Mouse (Mus musculus) lung, embryonic 15.5 days (tissue): ENCODE data around the gene Cyp4f14. TPM values are rescaled to one million over a fixed set of nuclear protein-coding genes. Genes with fewer than 3 reads are reported as not detected.
A peak's percentile ranks its signal among the peaks of the same experiment; 100 is the strongest.

ENCODE experiments used
- ATAC-seq: fragments of 200-750 bp; cut with Nextera tagmentation; 2 replicates; pipeline ENCODE4 v1.8.0; 2017; ENCODE audit warnings: moderate number of reproducible peaks, borderline replicate concordance; ENCODE audit not compliant: low FRiP score, low TSS enrichment; ENCODE audit errors: extremely low read depth
- H3K27ac ChIP-seq: fragments of 300-500 bp; sonication (generic); 2 replicates; pipeline ENCODE4 v1.5.1; 2015; ENCODE audit warnings: moderate library complexity, mild to moderate bottlenecking, inconsistent platforms
- H3K27me3 ChIP-seq: fragments of 300-500 bp; sonication (generic); 2 replicates; pipeline ENCODE4 v1.6.1; 2015; ENCODE audit warnings: inconsistent platforms
- H3K36me3 ChIP-seq: fragments of 300-500 bp; sonication (generic); 2 replicates; pipeline ENCODE4 v1.6.1; 2015; ENCODE audit warnings: inconsistent platforms
- H3K4me1 ChIP-seq: fragments of 300-500 bp; sonication (generic); 2 replicates; pipeline ENCODE4 v1.6.1; 2015; ENCODE audit warnings: inconsistent platforms
- H3K4me2 ChIP-seq: fragments of 300-500 bp; sonication (generic); 2 replicates; pipeline ENCODE4 v1.6.1; 2015; ENCODE audit warnings: inconsistent platforms, mild to moderate bottlenecking, moderate library complexity
- H3K4me3 ChIP-seq: fragments of 300-500 bp; sonication (generic); 2 replicates; pipeline ENCODE4 v1.5.1; 2015; ENCODE audit warnings: mild to moderate bottlenecking, inconsistent platforms
- H3K9ac ChIP-seq: fragments of 300-500 bp; sonication (generic); 2 replicates; pipeline ENCODE4 v1.6.1; 2015; ENCODE audit warnings: inconsistent platforms
- H3K9me3 ChIP-seq: fragments of 300-500 bp; sonication (generic); 2 replicates; pipeline ENCODE4 v1.6.1; 2016; ENCODE audit warnings: inconsistent platforms
- WGBS: fragments of 180-500 bp; shearing (Covaris S2); methylation state at CpG from one replicate; pipeline ENCODE4 v1.1.7; 2015; 5-methylcytosine and 5-hydroxymethylcytosine counted together
- polyA plus RNA-seq: library from polyadenylated mRNA; unstranded; fragments of >200 nt; fragmentation: Nextera tagmentation; extraction: Ambion mirVana; gene quantifications from 2 replicates; pipeline ENCODE4 v1.2.1, GENCODE M21; 2015

Cyp4f14 gene
- polyA plus RNA-seq, 1 experiment from 2014 or later: not detected

GRCm38 (mm10) chr17:32924658-32925312 is 7.6 kb upstream of the Cyp4f14 start:
- Histone ChIP-seq H3K4me3 (peak overlapping the region; percentile 52), H3K9me3 (no peaks in the 10 kb centered on the region; the same call in 1 of the 2 replicates), H3K27ac (no peak overlapping the region), H3K4me2 (peak overlapping the region; percentile 93), H3K36me3 (no peaks in the 10 kb centered on the region), H3K9ac (peak overlapping the region; percentile 54), H3K4me1 (0 out of 2 replicates have a peak, but pooled peaks cover 3% of the 10 kb centered on the region), H3K27me3 (no peaks in the 10 kb centered on the region)
- ATAC-seq: peak; percentile 84
- 13% methylated on average over 32 of the region's 32 CpGs for WGBS

DNA sequence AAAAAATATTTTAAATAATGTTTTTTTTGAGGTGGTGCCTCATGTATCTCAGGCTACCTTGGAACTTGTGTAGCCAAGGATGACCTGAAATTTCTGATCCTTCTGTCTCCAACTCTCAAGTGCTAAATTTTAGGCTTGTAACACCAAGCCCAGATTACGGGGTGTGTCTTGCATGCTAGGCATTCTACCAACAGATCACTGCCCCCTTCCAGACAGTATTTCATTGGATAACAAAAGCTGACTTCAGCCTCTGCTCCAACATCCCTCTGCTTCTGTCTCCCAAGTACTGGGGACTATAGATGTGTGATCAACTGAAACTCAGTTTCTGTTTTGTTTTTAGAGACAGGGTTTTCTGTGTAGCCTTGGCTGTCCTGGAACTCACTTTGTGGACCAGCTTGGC is 6.5 kb upstream of the Cyp4f14 start:
- 96% methylated on average over 1 of the region's 1 CpGs for WGBS
- no peaks in the 10 kb centered on the region; the same call in 1 of the 2 replicates for H3K9me3 ChIP-seq
- no peak overlapping the region for H3K4me2 ChIP-seq
- no peak overlapping the region for H3K9ac ChIP-seq
- H3K36me3 ChIP-seq: no peaks in the 10 kb centered on the region
- no peak overlapping the region for H3K4me3 ChIP-seq
- 0 out of 2 replicates have a peak, but pooled peaks cover 3% of the 10 kb centered on the region for H3K4me1 ChIP-seq
- no peak for ATAC-seq
- H3K27me3 ChIP-seq: no peaks in the 10 kb centered on the region
- H3K27ac ChIP-seq: no peak overlapping the region

- Histone ChIP-seq H3K36me3 (no peaks in the 10 kb centered on the region), H3K9me3 (no peaks in the 10 kb centered on the region; the same call in 1 of the 2 replicates), H3K9ac (no peak overlapping the region), H3K4me3 (no peak overlapping the region), H3K4me2 (no peak overlapping the region), H3K27ac (no peak overlapping the region), H3K27me3 (no peaks in the 10 kb centered on the region), H3K4me1 (no peaks in the 10 kb centered on the region)
- no peak for ATAC-seq
- 74% methylated on average over 2 of the region's 2 CpGs for WGBS
These were observed 2.0 kb upstream of the Cyp4f14 start for GRCm38 (mm10) chr17:32919123-32919522.

DNA sequence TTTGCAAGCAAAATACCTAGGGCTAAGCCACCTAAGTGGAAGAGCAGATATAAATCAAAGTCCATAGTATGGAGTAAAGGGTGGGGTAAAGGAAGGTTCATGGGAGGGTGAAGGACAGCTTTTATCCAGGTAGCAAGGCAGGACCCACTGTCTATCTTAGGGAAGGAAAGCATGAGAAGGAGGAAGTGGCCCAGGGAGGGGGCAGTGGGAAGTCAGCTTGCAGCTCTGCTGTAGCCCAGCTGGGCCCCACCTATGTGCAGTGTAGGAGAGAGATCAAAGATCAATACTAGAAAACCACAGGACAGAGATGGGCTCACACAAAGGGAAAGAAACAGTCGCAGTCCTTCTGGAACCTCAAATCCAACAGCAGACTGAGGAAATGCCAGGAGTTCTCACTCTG is 1.1 kb downstream of the Cyp4f14 start:
- Histone ChIP-seq H3K4me1 (no peaks in the 10 kb centered on the region), H3K27ac (no peak overlapping the region), H3K27me3 (no peaks in the 10 kb centered on the region), H3K9ac (no peak overlapping the region), H3K4me3 (no peak overlapping the region), H3K4me2 (no peak overlapping the region), H3K36me3 (no peaks in the 10 kb centered on the region), H3K9me3 (no peaks in the 10 kb centered on the region; the same call in 1 of the 2 replicates)
- WGBS: 84% methylated on average over 1 of the region's 1 CpGs
- ATAC-seq: no peak

DNA sequence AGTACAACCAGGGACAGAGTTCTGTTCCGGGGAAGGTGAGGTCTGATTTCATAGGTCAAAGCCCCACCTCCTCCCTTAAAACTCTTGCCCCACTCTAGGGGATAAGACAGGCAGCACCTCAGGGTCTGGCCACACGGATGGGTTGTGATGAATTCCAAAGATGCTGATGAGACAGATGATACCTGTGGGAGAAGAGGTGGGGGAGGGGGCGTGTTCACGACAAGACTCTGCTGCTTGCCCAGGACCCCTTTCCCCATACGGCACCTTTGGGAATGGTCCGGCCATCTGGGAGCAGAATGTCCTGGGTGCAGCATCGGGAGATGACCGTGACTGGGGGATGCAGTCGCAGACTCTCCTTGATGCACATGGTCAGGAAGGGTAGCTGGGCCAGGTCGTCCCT is 11.0 kb downstream of the Cyp4f14 start:
- Histone ChIP-seq H3K4me3 (no peak overlapping the region), H3K4me2 (no peak overlapping the region), H3K36me3 (no peaks in the 10 kb centered on the region), H3K4me1 (no peaks in the 10 kb centered on the region), H3K9ac (no peak overlapping the region), H3K27ac (no peak overlapping the region), H3K27me3 (peaks cover 7% of the 10 kb centered on the region; the same call in 1 of the 2 replicates), H3K9me3 (no peaks in the 10 kb centered on the region)
- ATAC-seq: no peak
- WGBS: 72% methylated on average over 10 of the region's 10 CpGs

- Histone ChIP-seq H3K27me3 (peaks cover 7% of the 10 kb centered on the region; the same call in 1 of the 2 replicates), H3K9me3 (no peaks in the 10 kb centered on the region), H3K4me3 (no peak overlapping the region), H3K9ac (no peak overlapping the region), H3K36me3 (no peaks in the 10 kb centered on the region), H3K4me2 (peak overlapping the region; percentile 42), H3K4me1 (no peaks in the 10 kb centered on the region), H3K27ac (no peak overlapping the region)
- 9% methylated on average over 19 of the region's 19 CpGs for WGBS
- ATAC-seq: no peak
These were observed 11.9 kb downstream of the Cyp4f14 start for GRCm38 (mm10) chr17:32905239-32905638.

GRCm38 (mm10) chr17:32904414-32904813 is 12.7 kb downstream of the Cyp4f14 start:
- Histone ChIP-seq H3K9ac (no peak overlapping the region), H3K4me3 (no peak overlapping the region), H3K4me2 (no peak overlapping the region), H3K36me3 (no peaks in the 10 kb centered on the region), H3K27ac (no peak overlapping the region), H3K9me3 (no peaks in the 10 kb centered on the region), H3K4me1 (no peaks in the 10 kb centered on the region), H3K27me3 (peaks cover 7% of the 10 kb centered on the region; the same call in 1 of the 2 replicates)
- ATAC-seq: no peak
- 60% methylated on average over 2 of the region's 2 CpGs for WGBS

DNA sequence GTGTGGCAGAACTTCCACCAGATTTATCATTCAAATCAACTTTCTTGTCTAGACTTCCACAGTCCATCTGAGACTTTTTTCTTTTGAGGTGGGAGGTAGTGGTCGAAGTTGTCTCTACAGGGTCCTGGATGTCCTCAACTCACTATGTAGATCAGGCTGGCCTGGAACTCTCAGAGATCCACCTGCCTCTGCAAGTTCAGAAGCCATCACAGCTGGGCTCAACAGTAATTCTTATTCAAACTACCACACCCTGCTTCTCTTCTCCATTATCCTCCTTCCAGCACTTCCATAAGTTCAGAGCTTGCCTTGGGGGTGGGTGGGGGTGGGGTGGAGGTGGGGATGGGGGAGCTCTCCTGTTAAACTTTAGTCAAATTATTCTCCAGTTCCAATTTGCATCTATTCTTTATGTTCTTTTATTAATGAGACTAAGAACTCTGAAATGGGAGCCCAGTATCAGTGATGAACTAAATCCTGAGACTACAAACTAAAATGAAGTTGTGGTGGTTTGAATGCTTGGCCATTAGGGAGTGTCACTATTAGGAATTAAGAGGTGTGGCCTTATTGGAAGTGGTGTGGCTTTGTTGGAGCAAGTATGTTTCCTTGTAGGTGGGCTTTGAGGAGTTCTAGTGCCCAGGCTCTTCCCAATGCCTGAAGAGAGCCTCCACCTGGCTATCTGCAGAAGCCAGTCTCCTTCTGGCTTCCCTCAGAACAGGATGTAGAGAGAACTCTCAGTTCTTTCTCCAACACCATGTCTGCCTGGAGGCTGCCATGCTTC is 15.2 kb downstream of the Cyp4f14 start:
- no peak for ATAC-seq
- Histone ChIP-seq H3K27me3 (peaks cover 7% of the 10 kb centered on the region; the same call in 1 of the 2 replicates), H3K9ac (no peak overlapping the region), H3K36me3 (no peaks in the 10 kb centered on the region), H3K4me1 (no peaks in the 10 kb centered on the region), H3K27ac (no peak overlapping the region), H3K9me3 (no peaks in the 10 kb centered on the region), H3K4me3 (no peak overlapping the region), H3K4me2 (no peak overlapping the region)
- WGBS: 33% methylated on average over 1 of the region's 1 CpGs

DNA sequence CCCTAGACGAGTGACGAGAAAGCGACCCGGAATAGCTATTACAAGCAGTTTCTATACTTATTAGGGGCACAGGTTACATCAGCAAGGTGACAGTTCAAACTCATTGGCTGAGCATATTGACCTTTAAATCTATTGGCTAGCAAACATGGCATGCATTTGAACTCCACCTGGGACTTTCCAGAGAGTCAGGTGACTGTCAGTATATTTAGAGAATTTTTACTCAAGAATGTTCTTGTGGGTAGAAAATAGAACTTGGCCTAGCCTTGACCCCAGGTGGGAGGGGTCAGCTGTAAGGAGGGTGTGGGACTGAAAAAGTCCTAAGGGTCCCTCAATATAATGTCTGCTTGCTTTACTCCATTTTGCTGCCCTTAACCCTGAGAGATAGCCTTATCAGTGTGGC is 21.7 kb downstream of the Cyp4f14 start:
- H3K4me1 ChIP-seq: peaks cover 4% of the 10 kb centered on the region
- H3K9ac ChIP-seq: no peak overlapping the region
- no peaks in the 10 kb centered on the region for H3K36me3 ChIP-seq
- no peaks in the 10 kb centered on the region for H3K9me3 ChIP-seq
- H3K4me2 ChIP-seq: no peak overlapping the region
- no peaks in the 10 kb centered on the region for H3K27me3 ChIP-seq
- 79% methylated on average over 4 of the region's 4 CpGs for WGBS
- no peak for ATAC-seq
- no peak overlapping the region for H3K4me3 ChIP-seq
- H3K27ac ChIP-seq: no peak overlapping the region

DNA sequence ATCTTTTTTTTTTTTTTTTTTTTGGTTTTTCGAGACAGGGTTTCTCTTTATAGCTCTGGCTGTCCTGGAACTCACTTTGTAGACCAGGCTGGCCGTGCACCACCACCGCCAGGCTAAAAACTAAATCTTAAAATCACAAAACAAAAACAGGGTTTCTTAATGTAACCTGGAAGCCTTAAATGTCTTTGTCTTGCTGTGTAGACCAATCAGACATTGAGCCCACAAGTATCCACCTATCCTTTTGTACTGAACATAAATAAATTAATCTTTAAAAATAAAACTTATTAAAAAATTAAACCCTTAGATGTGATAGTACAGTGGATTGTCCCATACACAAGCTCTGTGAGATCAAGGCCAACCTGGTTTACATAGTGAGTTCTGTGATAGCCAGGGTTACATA is 23.2 kb downstream of the Cyp4f14 start:
- WGBS: 76% methylated on average over 3 of the region's 3 CpGs
- no peak overlapping the region for H3K4me3 ChIP-seq
- no peak overlapping the region for H3K27ac ChIP-seq
- H3K4me2 ChIP-seq: no peak overlapping the region
- H3K9me3 ChIP-seq: no peaks in the 10 kb centered on the region
- H3K4me1 ChIP-seq: peaks cover 12% of the 10 kb centered on the region
- H3K36me3 ChIP-seq: no peaks in the 10 kb centered on the region
- no peak overlapping the region for H3K9ac ChIP-seq
- no peaks in the 10 kb centered on the region for H3K27me3 ChIP-seq
- no peak for ATAC-seq

- H3K4me3 ChIP-seq: peak within 1 kb of the TSS; percentile 61
- H3K9ac ChIP-seq: peak within 1 kb of the TSS; percentile 73
- WGBS: 13% methylated on average over 33 of the region's 33 CpGs
- peaks cover 12% of the 10 kb centered on the region for H3K4me1 ChIP-seq
- no peaks in the 10 kb centered on the region for H3K27me3 ChIP-seq
- no peaks in the 10 kb centered on the region for H3K9me3 ChIP-seq
- peak within 1 kb of the TSS; percentile 68 for H3K4me2 ChIP-seq
- peak within 1 kb of the TSS; percentile 75 for H3K27ac ChIP-seq
- no peaks in the 10 kb centered on the region for H3K36me3 ChIP-seq
- peak; percentile 97 for ATAC-seq
These were observed 25.6 kb downstream of the Cyp4f14 start, which contains the start of gene Zfp870 for GRCm38 (mm10) chr17:32891239-32892180. Gene Zfp870 (minus strand): TSS chr17:32891642.
